Mouse (Mus musculus) gastrocnemius, adult 2 months (tissue): Measurements from ENCODE around the gene Troap. TPM values are rescaled to one million over a fixed set of nuclear protein-coding genes. Genes with fewer than 3 reads are reported as not detected.
"Not testable (repeated sequence)": the region's sequence is repeated elsewhere in the genome, so short reads cannot be mapped to it uniquely, and the experiment has no call there.

Source experiments
- DNase-seq: peaks from one replicate; pipeline ENCODE4 v3.0.0; 2022
- H3K27ac ChIP-seq: fragments of 200-600 bp; 2 replicates; pipeline ENCODE4 v1.8.1; 2022; ENCODE audit warnings: mild to moderate bottlenecking
- H3K4me3 ChIP-seq: fragments of 200-600 bp; 2 replicates; pipeline ENCODE4 v1.8.1; 2022; ENCODE audit warnings: mild to moderate bottlenecking, moderate library complexity
- CTCF ChIP-seq: fragments of 200-600 bp; IDR thresholded peaks from 2 replicates; pipeline ENCODE4 v1.8.1; 2022; ENCODE audit warnings: antibody characterized with exemption, mild to moderate bottlenecking, moderate library complexity
- intact Hi-C: fragments of 180-260 bp; cut with DNase I; formaldehyde crosslinking; loops from one replicate; pipeline ENCODE4 v1.15.1; 2025
- total RNA-seq, 2 experiments: library from RNA; stranded (reverse); gene quantifications; 2 replicates each; pipeline ENCODE4 v1.2.3; 2021

The Troap gene
- total RNA-seq, 2 experiments from 2014 or later: not detected

DNA sequence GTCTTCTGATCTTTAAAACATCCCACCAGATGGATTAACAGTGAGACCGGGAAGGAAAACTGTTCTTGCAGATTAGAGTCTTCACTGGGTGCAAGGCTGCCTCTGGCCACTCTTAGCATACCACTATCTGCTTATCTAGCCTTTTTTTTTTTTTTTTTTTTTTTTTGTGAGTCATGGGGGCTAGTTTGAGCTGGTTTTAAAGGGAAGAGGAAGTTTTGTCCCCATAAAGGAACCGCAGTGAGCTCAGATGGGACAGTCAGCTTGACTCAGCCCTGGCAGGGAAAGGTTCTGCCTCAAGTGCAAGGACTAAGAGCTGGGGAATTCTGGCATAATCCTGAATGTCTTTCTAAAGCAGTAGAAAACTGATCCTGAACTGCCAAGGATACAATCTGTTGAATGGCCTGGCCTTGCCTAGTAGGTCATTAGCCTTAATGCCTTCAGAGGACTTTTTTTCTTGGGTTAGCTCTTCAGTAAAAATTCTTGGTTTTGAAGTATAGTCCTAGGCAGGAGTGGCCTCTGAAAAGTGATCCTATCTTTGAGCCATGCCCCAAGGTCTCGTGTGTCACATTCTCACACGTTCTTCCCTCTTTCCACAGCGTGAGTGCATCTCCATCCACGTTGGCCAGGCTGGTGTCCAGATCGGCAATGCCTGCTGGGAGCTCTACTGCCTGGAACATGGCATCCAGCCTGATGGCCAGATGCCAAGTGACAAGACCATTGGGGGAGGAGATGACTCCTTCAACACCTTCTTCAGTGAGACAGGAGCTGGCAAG is 40.7 kb upstream of the Troap start:
- DNase-seq: no peak
- no peak overlapping the region for H3K4me3 ChIP-seq
- H3K27ac ChIP-seq: no peak overlapping the region
- intact Hi-C loops: no loop called here
- no peak for TF ChIP-seq CTCF

- Histone ChIP-seq H3K4me3 (no peak overlapping the region), H3K27ac (no peak overlapping the region)
- no peak for TF ChIP-seq CTCF
- intact Hi-C loops: no loop called here
- DNase-seq: no peak
Observed at GRCm38 (mm10) chr15:99035431-99035830, 38.9 kb upstream of the Troap start.

- H3K27ac ChIP-seq: no peak overlapping the region
- no peak overlapping the region for H3K4me3 ChIP-seq
- DNase-seq: no peak
- intact Hi-C loops: no loop called here
- TF ChIP-seq CTCF: no peak
Observed at GRCm38 (mm10) chr15:99036249-99036905, 38.0 kb upstream of the Troap start.

GRCm38 (mm10) chr15:99038025-99038424 is 36.4 kb upstream of the Troap start:
- intact Hi-C loops: no loop called here
- no peak for TF ChIP-seq CTCF
- Histone ChIP-seq H3K4me3 (no peak overlapping the region), H3K27ac (no peak overlapping the region)
- DNase-seq: no peak

- Histone ChIP-seq H3K27ac (no peak overlapping the region), H3K4me3 (no peak overlapping the region)
- intact Hi-C loops: no loop called here
- TF ChIP-seq CTCF: no peak
- DNase-seq: no peak
Observed at GRCm38 (mm10) chr15:99038797-99039196, 35.6 kb upstream of the Troap start.

DNA sequence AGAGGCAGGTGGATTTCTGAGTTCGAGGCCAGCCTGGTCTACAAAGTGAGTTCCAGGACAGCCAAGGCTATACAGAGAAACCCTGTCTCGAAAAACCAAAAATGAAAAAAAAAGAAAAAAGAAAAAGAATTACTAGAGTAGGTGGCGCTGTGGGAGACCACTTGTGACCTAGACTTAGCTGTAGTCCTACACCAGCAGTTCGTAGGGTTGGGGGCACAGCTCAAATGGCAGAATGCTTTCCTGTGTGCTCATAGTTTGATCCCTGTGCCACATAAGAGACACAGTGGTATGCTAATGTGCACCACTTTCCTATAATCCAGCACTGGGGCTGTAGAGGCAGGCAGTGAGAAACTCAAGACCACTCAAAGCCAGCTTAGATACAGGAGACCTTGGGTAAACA is 35.1 kb upstream of the Troap start:
- no peak for DNase-seq
- intact Hi-C loops: no loop called here
- TF ChIP-seq CTCF: no peak
- no peak overlapping the region for H3K4me3 ChIP-seq
- H3K27ac ChIP-seq: no peak overlapping the region

DNA sequence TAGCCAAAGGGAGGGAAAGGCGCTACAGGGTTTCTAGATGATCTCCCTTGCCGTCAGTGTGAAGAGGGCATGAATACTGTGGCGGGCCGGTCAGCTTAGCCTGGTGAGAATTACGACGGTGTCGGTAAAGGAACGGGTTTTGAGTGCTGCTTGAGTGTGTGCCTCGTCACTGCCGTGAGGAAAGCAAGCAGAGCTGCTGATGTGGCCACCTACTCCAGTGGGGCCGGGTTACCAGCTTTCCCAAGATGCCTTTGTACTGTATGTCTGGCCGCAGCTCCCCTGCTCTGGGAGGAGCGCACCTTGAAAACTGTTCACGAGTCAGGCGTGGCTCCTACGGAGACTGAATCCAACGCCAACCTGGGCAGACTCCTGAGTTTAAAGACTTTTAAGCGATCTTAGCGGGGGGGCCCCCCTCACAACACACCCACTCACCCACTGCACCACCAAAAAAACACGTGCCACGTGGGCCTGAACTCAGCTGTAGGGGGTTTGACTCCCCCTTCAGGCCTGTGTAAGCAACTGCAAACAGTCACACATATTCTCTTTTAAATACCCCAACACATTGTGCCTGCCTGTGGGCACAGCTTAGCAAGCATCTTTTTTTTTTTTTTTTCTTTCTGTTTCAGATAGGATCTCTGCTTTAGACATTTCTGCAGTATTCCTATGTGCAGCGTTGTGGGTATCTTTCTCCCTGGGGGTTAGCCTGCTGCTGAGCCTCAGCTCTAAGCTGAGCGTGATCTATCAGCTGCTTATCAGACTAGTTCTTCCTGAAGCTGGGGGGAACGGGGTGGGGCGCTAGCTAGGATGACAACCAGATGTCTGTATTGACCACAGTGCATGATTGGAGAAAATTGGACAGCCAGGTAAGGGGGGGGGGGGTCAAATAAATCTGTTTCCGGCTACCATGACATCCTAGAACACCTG is 34.1 kb upstream of the Troap start:
- Histone ChIP-seq H3K4me3 (no peak overlapping the region), H3K27ac (no peak overlapping the region)
- DNase-seq: no peak
- TF ChIP-seq CTCF: no peak
- intact Hi-C loops: no loop called here

- no peak for DNase-seq
- TF ChIP-seq CTCF: no peak
- intact Hi-C loops: no loop called here
- Histone ChIP-seq H3K4me3 (no peak overlapping the region), H3K27ac (no peak overlapping the region)
Observed at GRCm38 (mm10) chr15:99040920-99041856, 33.2 kb upstream of the Troap start.

- no peak overlapping the region for H3K27ac ChIP-seq
- DNase-seq: no peak
- intact Hi-C loops: no loop called here
- no peak overlapping the region for H3K4me3 ChIP-seq
- no peak for TF ChIP-seq CTCF
Observed at GRCm38 (mm10) chr15:99042334-99042733, 32.0 kb upstream of the Troap start.

DNA sequence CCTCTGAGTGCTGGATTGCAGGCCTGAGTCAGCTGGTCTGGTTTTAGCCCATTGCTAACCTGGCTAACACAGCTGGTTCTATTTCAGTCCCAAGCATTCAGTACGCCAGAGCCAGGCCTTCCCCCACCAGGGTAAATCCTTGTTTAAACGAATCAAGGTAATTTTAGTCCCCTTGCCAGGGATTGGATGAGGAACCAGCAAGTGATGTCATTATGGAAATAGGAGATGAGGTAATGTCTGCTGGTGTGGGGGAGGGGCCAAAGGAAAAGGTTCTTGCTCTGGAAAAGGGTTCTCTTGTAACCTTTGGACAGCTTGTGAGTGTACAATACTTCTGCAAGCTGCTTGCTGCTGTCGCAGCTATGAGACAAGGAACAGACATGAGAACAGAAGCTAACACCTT is 29.5 kb upstream of the Troap start:
- no peak for TF ChIP-seq CTCF
- Histone ChIP-seq H3K4me3 (no peak overlapping the region), H3K27ac (no peak overlapping the region)
- intact Hi-C loops: no loop called here
- DNase-seq: no peak

DNA sequence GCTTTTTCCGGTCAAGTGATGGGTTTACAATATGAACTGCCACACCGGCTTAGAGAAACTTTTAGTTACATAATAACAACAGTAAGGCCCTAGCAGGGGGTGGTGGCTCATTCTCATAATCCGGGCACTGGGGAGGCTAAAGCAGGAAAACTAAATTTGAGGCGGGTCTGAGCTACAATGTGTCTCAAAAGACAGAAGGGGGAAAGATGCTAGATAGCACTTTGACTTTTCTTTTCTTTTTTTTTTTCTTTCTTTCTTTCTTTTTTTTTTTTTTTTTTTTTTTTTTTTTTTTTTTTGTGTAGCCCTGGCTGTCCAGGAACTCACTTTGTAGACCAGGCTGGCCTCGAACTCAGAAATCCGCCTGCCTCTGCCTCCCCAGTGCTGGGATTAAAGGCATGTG is 28.6 kb upstream of the Troap start:
- DNase-seq, intact Hi-C loops, H3K27ac ChIP-seq, H3K4me3 ChIP-seq: not testable (repeated sequence)
